Mouse (Mus musculus) erythroblast, adult 5-6 weeks (primary cell): ENCODE results near the gene Nodal. TPM values are rescaled to one million over a fixed set of nuclear protein-coding genes. Genes with fewer than 3 reads are reported as not detected.

Source experiments
- ATAC-seq: replicated peaks from 2 replicates; pipeline ENCODE4 v1.8.0; 2016; ENCODE audit warnings: moderate number of reproducible peaks, mild to moderate bottlenecking, moderate TSS enrichment, inconsistent platforms; ENCODE audit not compliant: poor library complexity, low FRiP score, severe bottlenecking
- total RNA-seq, 2 experiments: library from RNA; stranded (forward) in 1 of 2; stranded (reverse) in 1 of 2; fragments of 150-400 nt in 1 of 2; fragments of 200-764, 138-1000 nt in 1 of 2; gene quantifications; 2 replicates each; pipeline versions ENCODE4 v1.2.3 to v1.2.4; 2015 to 2017; ENCODE audit warnings: low replicate concordance in 2 of 2

Gene Nodal
- total RNA-seq, 2 experiments from 2014 or later, result not detected

- ATAC-seq, result no peak
Observed at GRCm38 (mm10) chr10:61473640-61474039, 55.9 kb downstream of the Nodal start.

- no peak for ATAC-seq
Observed at GRCm38 (mm10) chr10:61474344-61474743, 56.6 kb downstream of the Nodal start.

Other genes starting within 250 kb of the Nodal start
- gene Tbata, start 246.0 kb upstream of the Nodal start, total RNA-seq (2015; ENCODE audit: low replicate concordance), result not detected in 2 replicates
- gene Tbata, start 246.0 kb upstream of the Nodal start, total RNA-seq (2017; ENCODE audit: low replicate concordance), result not detected in 2 replicates
- 0.21 TPM in 1 of 2 replicates, not detected in the other for gene Adamts14, start 144.5 kb upstream of the Nodal start, total RNA-seq (2015; ENCODE audit: low replicate concordance)
- gene Adamts14, start 144.5 kb upstream of the Nodal start, total RNA-seq (2017; ENCODE audit: low replicate concordance), result not detected in 2 replicates
- gene Prf1, start 120.1 kb upstream of the Nodal start, total RNA-seq (2015; ENCODE audit: low replicate concordance), result not detected in 2 replicates
- gene Prf1, start 120.1 kb upstream of the Nodal start, total RNA-seq (2017; ENCODE audit: low replicate concordance), result not detected in 2 replicates
- gene Pald1, start 34.4 kb upstream of the Nodal start, total RNA-seq (2015; ENCODE audit: low replicate concordance), result not detected in 2 replicates
- not detected in 2 replicates for gene Pald1, start 34.4 kb upstream of the Nodal start, total RNA-seq (2017; ENCODE audit: low replicate concordance)
- 67.2 and 101 TPM in 2 replicates for gene Eif4ebp2, start 34.7 kb downstream of the Nodal start, total RNA-seq (2015; ENCODE audit: low replicate concordance)
- 13.8 and 14.2 TPM in 2 replicates for gene Eif4ebp2, start 34.7 kb downstream of the Nodal start, total RNA-seq (2017; ENCODE audit: low replicate concordance)
- 1.3 and 2.1 TPM in 2 replicates for gene Lrrc20, start 57.8 kb downstream of the Nodal start, total RNA-seq (2015; ENCODE audit: low replicate concordance)
- gene Lrrc20, start 57.8 kb downstream of the Nodal start, total RNA-seq (2017; ENCODE audit: low replicate concordance), result 0.70 and 3.2 TPM in 2 replicates
- not detected in 2 replicates for gene Npffr1, start 177.5 kb downstream of the Nodal start, total RNA-seq (2015; ENCODE audit: low replicate concordance)
- not detected in 2 replicates for gene Npffr1, start 177.5 kb downstream of the Nodal start, total RNA-seq (2017; ENCODE audit: low replicate concordance)
- 14.4 and 18.1 TPM in 2 replicates for gene Ppa1, start 230.6 kb downstream of the Nodal start, total RNA-seq (2015; ENCODE audit: low replicate concordance)
- 19.2 and 22.2 TPM in 2 replicates for gene Ppa1, start 230.6 kb downstream of the Nodal start, total RNA-seq (2017; ENCODE audit: low replicate concordance)